ENCODE assay signal across 7 mouse cellular contexts in the genomic region with DNA sequence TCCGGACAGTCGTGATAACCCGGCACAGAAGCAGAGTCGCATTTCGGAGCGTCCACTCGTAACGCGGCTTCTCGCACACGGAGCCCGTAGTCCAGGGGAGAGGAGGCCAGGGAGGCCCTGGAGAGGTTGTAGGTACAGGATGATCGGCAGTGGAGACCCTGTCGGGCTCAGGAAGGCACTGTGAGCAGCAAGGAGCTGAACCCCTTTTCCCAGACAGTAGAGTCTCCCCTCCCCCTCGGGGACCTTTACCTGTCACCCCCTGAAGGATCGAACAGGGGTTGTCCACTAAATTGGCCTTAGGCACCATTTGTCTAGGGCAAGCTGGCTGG.
DNase-seq lines count a peak whose midpoint lies in the region; ATAC-seq lines count a peak whose summit lies in the region.
"Not testable (repeated sequence)": the region's sequence is repeated elsewhere in the genome, so short reads cannot be mapped to it uniquely, and the experiment has no call there.

No protein-coding gene starts in this region.

- DNase-seq in embryonic facial prominence, embryonic 10.5 days (ENCODE audit: low spot score); limb, embryonic 10.5 days (ENCODE audit: low spot score): not testable (repeated sequence)

- not testable (repeated sequence) for H3K9ac ChIP-seq in heart, embryonic 11.5 days (ENCODE audit: low read depth, low read length); hindbrain, embryonic 16.5 days (ENCODE audit: low read depth, low read length); liver, embryonic 15.5 days; midbrain, embryonic 12.5 days (replicated peaks); stomach, embryonic 15.5 days

- WGBS in embryonic facial prominence, embryonic 10.5 days, result 62% methylated on average over 16 of the region's 16 CpGs
- WGBS in heart, embryonic 11.5 days (ENCODE audit: insufficient replicate concordance), result 36% methylated on average over 16 of the region's 16 CpGs
- 56% methylated on average over 16 of the region's 16 CpGs for WGBS in hindbrain, embryonic 16.5 days
- 49% methylated on average over 16 of the region's 16 CpGs for WGBS in limb, embryonic 10.5 days
- WGBS in liver, embryonic 15.5 days (ENCODE audit: insufficient replicate concordance), result 39% methylated on average over 16 of the region's 16 CpGs
- 57% methylated on average over 16 of the region's 16 CpGs for WGBS in midbrain, embryonic 12.5 days
- 52% methylated on average over 16 of the region's 16 CpGs for WGBS in stomach, embryonic 15.5 days

- H3K4me2 ChIP-seq in heart, embryonic 11.5 days, result peak overlapping the region; percentile 43
- H3K4me2 ChIP-seq in hindbrain, embryonic 16.5 days (ENCODE audit: low read length), result peak overlapping the region; percentile 9; the same call in 1 of the 2 replicates
- H3K4me2 ChIP-seq in liver, embryonic 15.5 days, result peak overlapping the region; percentile 37
- H3K4me2 ChIP-seq in midbrain, embryonic 12.5 days (replicated peaks), result not testable (repeated sequence)
- peak overlapping the region; percentile 36 for H3K4me2 ChIP-seq in stomach, embryonic 15.5 days

- H3K9me3 ChIP-seq in embryonic facial prominence, embryonic 10.5 days, result peaks cover 38% of the 10 kb centered on the region
- peaks cover 11% of the 10 kb centered on the region for H3K9me3 ChIP-seq in heart, embryonic 11.5 days (replicated peaks; ENCODE audit: control insufficient read depth, low read length)
- H3K9me3 ChIP-seq in hindbrain, embryonic 16.5 days (ENCODE audit: control insufficient read depth, low read length), result peaks cover 15% of the 10 kb centered on the region
- not testable (repeated sequence) for H3K9me3 ChIP-seq in limb, embryonic 10.5 days (replicated peaks); liver, embryonic 15.5 days (replicated peaks); stomach, embryonic 15.5 days
- H3K9me3 ChIP-seq in midbrain, embryonic 12.5 days, result peaks cover 24% of the 10 kb centered on the region

- ATAC-seq in heart, embryonic 11.5 days (replicated peaks; ENCODE audit: insufficient number of reproducible peaks, low FRiP score, low TSS enrichment), result 0 out of 2 replicates have a peak, but pooled peaks have one; percentile 14
- not testable (repeated sequence) for ATAC-seq in hindbrain, embryonic 16.5 days
- ATAC-seq in liver, embryonic 15.5 days (ENCODE audit: insufficient read depth), result 0 out of 2 replicates have a peak, but pooled peaks have one; percentile 12
- ATAC-seq in midbrain, embryonic 12.5 days (ENCODE audit: low FRiP score, low read depth), result 0 out of 2 replicates have a peak, but pooled peaks have one; percentile 23
- ATAC-seq in stomach, embryonic 15.5 days (ENCODE audit: insufficient read depth, low FRiP score, low read depth), result peak; percentile 10; the same call in 1 of the 2 replicates

- peak overlapping the region; percentile 21; the same call in 1 of the 2 replicates for H3K4me3 ChIP-seq in embryonic facial prominence, embryonic 10.5 days
- peak overlapping the region; percentile 16; the same call in 1 of the 2 replicates for H3K4me3 ChIP-seq in heart, embryonic 11.5 days (ENCODE audit: low read depth, low read length)
- H3K4me3 ChIP-seq in hindbrain, embryonic 16.5 days (ENCODE audit: low read length); liver, embryonic 15.5 days (replicated peaks); midbrain, embryonic 12.5 days; stomach, embryonic 15.5 days (replicated peaks): not testable (repeated sequence)
- H3K4me3 ChIP-seq in limb, embryonic 10.5 days, result 0 out of 2 replicates have a peak overlapping the region, but pooled peaks have one; percentile 6

- H3K4me1 ChIP-seq in embryonic facial prominence, embryonic 10.5 days; heart, embryonic 11.5 days (ENCODE audit: control insufficient read depth, insufficient read depth, low read length); hindbrain, embryonic 16.5 days (ENCODE audit: control insufficient read depth, insufficient read depth, low read depth, low read length); limb, embryonic 10.5 days; liver, embryonic 15.5 days (replicated peaks); midbrain, embryonic 12.5 days; stomach, embryonic 15.5 days: not testable (repeated sequence)

- not testable (repeated sequence) for H3K27ac ChIP-seq in embryonic facial prominence, embryonic 10.5 days (replicated peaks); heart, embryonic 11.5 days (ENCODE audit: low read depth, low read length); hindbrain, embryonic 16.5 days (ENCODE audit: low read depth, low read length); limb, embryonic 10.5 days; liver, embryonic 15.5 days (replicated peaks); midbrain, embryonic 12.5 days (replicated peaks); stomach, embryonic 15.5 days

- H3K27me3 ChIP-seq in embryonic facial prominence, embryonic 10.5 days (replicated peaks; ENCODE audit: low read depth, poor library complexity, severe bottlenecking); heart, embryonic 11.5 days (ENCODE audit: control insufficient read depth, insufficient read depth, low read length); hindbrain, embryonic 16.5 days (replicated peaks; ENCODE audit: control insufficient read depth, insufficient read depth, low read length); limb, embryonic 10.5 days (ENCODE audit: low read depth, poor library complexity, severe bottlenecking); liver, embryonic 15.5 days; midbrain, embryonic 12.5 days; stomach, embryonic 15.5 days (replicated peaks): not testable (repeated sequence)

- not testable (repeated sequence) for H3K36me3 ChIP-seq in embryonic facial prominence, embryonic 10.5 days (replicated peaks); heart, embryonic 11.5 days (ENCODE audit: control insufficient read depth, insufficient read depth, low read length); hindbrain, embryonic 16.5 days (ENCODE audit: control insufficient read depth, insufficient read depth, low read length); limb, embryonic 10.5 days; liver, embryonic 15.5 days (replicated peaks); midbrain, embryonic 12.5 days; stomach, embryonic 15.5 days
